Mouse (Mus musculus): Measurements from ENCODE around the gene Klri1.
"Not testable (repeated sequence)": the region's sequence is repeated elsewhere in the genome, so short reads cannot be mapped to it uniquely, and the experiment has no call there.

The Klri1 gene

GRCm38 (mm10) chr6:129717032-129717431 is at the start of gene Klri1:
Klri1 (minus strand) TSS chr6:129717132.
- no peak for DNase-seq (ENCODE audit: low spot score in 2 of 2)

- DNase-seq (ENCODE audit: low spot score in 2 of 2): no peak
Measured at GRCm38 (mm10) chr6:129747654-129748032, 30.7 kb upstream of the Klri1 start.

GRCm38 (mm10) chr6:129747016-129747653 is 30.2 kb upstream of the Klri1 start:
- no peak for DNase-seq (ENCODE audit: low spot score in 2 of 2)

- no peak for DNase-seq (ENCODE audit: low spot score in 2 of 2)
Measured at GRCm38 (mm10) chr6:129746151-129746550, 29.2 kb upstream of the Klri1 start.

GRCm38 (mm10) chr6:129740069-129740721 is 23.3 kb upstream of the Klri1 start, which contains the start of gene Klri2:
Klri2 (minus strand) TSS chr6:129740484.
- DNase-seq (ENCODE audit: low spot score in 2 of 2): no peak

GRCm38 (mm10) chr6:129736414-129736813 is 19.5 kb upstream of the Klri1 start:
- no peak for DNase-seq (ENCODE audit: low spot score in 2 of 2)

- no peak for DNase-seq (ENCODE audit: low spot score in 2 of 2)
Measured at GRCm38 (mm10) chr6:129727237-129727636, 10.3 kb upstream of the Klri1 start.

- DNase-seq (ENCODE audit: low spot score in 2 of 2): no peak
Measured at GRCm38 (mm10) chr6:129721390-129721789, 4.5 kb upstream of the Klri1 start.

GRCm38 (mm10) chr6:129720487-129720886 is 3.6 kb upstream of the Klri1 start:
- DNase-seq (ENCODE audit: low spot score in 2 of 2): no peak

- no peak for DNase-seq (ENCODE audit: low spot score in 2 of 2)
Measured at GRCm38 (mm10) chr6:129713566-129713965, 3.4 kb downstream of the Klri1 start.

- DNase-seq (ENCODE audit: low spot score in 2 of 2): not testable (repeated sequence)
Measured at GRCm38 (mm10) chr6:129691436-129691835, 25.5 kb downstream of the Klri1 start.

GRCm38 (mm10) chr6:129680379-129680778 is 36.6 kb downstream of the Klri1 start:
- DNase-seq (ENCODE audit: low spot score in 2 of 2): no peak

GRCm38 (mm10) chr6:129678873-129679272 is 38.1 kb downstream of the Klri1 start, which contains the start of gene Klrc1:
Klrc1 (minus strand) TSS chr6:129678973.
- DNase-seq (ENCODE audit: low spot score in 2 of 2): no peak

GRCm38 (mm10) chr6:129661301-129661700 is 55.6 kb downstream of the Klri1 start:
- DNase-seq (ENCODE audit: low spot score in 2 of 2): not testable (repeated sequence)

- DNase-seq (ENCODE audit: low spot score in 2 of 2): not testable (repeated sequence)
Measured at GRCm38 (mm10) chr6:129660589-129660988, 56.3 kb downstream of the Klri1 start, which contains the start of gene Klrc2. Klrc2 (minus strand) TSS chr6:129660689.
